Mouse (Mus musculus) forebrain, embryonic 11.5 days (tissue): ENCODE measurements around the gene Serpinb9. TPM values are rescaled to one million over a fixed set of nuclear protein-coding genes. Genes with fewer than 3 reads are reported as not detected.
"Not testable (repeated sequence)": the region's sequence is repeated elsewhere in the genome, so short reads cannot be mapped to it uniquely, and the experiment has no call there.

Experiments used
- ATAC-seq: fragments of 200-750 bp; cut with Nextera tagmentation; replicated peaks from 2 replicates; pipeline ENCODE4 v1.8.0; 2017; ENCODE audit warnings: moderate TSS enrichment; ENCODE audit not compliant: low FRiP score
- DNase-seq: peaks from one replicate; pipeline ENCODE4 v3.0.0-alpha.2; 2017; ENCODE audit warnings: low spot score
- H3K27ac ChIP-seq: fragments of 300-500 bp; sonication (generic); 2 replicates; pipeline ENCODE4 v1.5.1; 2014; ENCODE audit warnings: low read depth, low read length
- H3K27me3 ChIP-seq: fragments of 300-500 bp; sonication (generic); 2 replicates; pipeline ENCODE4 v1.6.1; 2014; ENCODE audit warnings: mild to moderate bottlenecking, low read length, mixed read lengths; ENCODE audit not compliant: control insufficient read depth, insufficient read depth
- H3K36me3 ChIP-seq: fragments of 300-500 bp; sonication (generic); 2 replicates; pipeline ENCODE4 v1.6.1; 2014; ENCODE audit warnings: mild to moderate bottlenecking, low read length, moderate library complexity, mixed read lengths; ENCODE audit not compliant: control insufficient read depth, insufficient read depth
- H3K4me1 ChIP-seq: fragments of 300-500 bp; sonication (generic); replicated peaks from 2 replicates; pipeline ENCODE4 v1.6.1; 2014; ENCODE audit warnings: low read length, mixed read lengths; ENCODE audit not compliant: control insufficient read depth, insufficient read depth
- H3K4me2 ChIP-seq: fragments of 300-500 bp; sonication (generic); 2 replicates; pipeline ENCODE4 v1.6.1; 2014; ENCODE audit warnings: low read depth, mild to moderate bottlenecking, low read length, moderate library complexity, mixed read lengths; ENCODE audit not compliant: severe bottlenecking
- H3K4me3 ChIP-seq: fragments of 300-500 bp; sonication (generic); 2 replicates; pipeline ENCODE4 v1.5.1; 2014; ENCODE audit warnings: low read depth, low read length
- H3K9ac ChIP-seq: fragments of 300-500 bp; sonication (generic); 2 replicates; pipeline ENCODE4 v1.6.1; 2014; ENCODE audit warnings: low read length
- H3K9me3 ChIP-seq: fragments of 300-500 bp; sonication (generic); 2 replicates; pipeline ENCODE4 v1.6.1; 2016; ENCODE audit warnings: low read length, mixed read lengths; ENCODE audit not compliant: control insufficient read depth
- WGBS: fragments of 180-500 bp; shearing (Covaris S2); extraction: QIAGEN DNeasy Blood & Tissue Kit; methylation state at CpG from one replicate; pipeline ENCODE4 v1.1.7; 2014; 5-methylcytosine and 5-hydroxymethylcytosine counted together
- polyA plus RNA-seq: library from polyadenylated mRNA; unstranded; fragments of >200 nt; fragmentation: Nextera tagmentation; extraction: Ambion mirVana; gene quantifications from 2 replicates; pipeline ENCODE4 v1.2.1, GENCODE M21; 2014

The Serpinb9 gene
- polyA plus RNA-seq, result 0.55 and 0.99 TPM in 2 replicates

DNA sequence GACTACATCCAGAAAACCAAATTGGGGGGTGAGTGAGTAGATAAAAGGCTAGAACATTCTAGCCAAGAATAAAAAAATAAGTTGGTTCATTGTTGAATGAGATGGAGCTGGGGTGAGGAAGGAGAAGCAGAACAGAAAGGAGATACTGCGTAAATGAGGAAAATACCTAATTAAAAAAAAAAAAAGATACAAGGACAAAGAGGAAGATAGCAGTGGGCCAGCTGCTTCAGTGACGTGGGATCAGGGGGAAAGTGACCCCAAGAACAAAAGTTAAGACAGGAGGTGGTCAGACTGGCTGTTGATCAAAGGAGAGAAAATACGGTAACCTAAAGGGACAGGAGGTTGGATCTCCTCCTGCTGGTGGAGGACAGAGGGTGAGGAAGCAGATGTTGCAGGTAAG is at the start of gene Serpinb9:
Gene Serpinb9 (plus strand): TSS at position 301 of the 400 bp plus-strand sequence.
- H3K9me3 ChIP-seq, result no peaks in the 10 kb centered on the region
- no peaks in the 10 kb centered on the region for H3K4me1 ChIP-seq
- H3K4me2 ChIP-seq, result no peak within 1 kb of the TSS
- no peak within 1 kb of the TSS for H3K27ac ChIP-seq
- H3K36me3 ChIP-seq, result no peaks in the 10 kb centered on the region
- WGBS, result 77% methylated on average over 3 of the region's 3 CpGs
- no peaks in the 10 kb centered on the region for H3K27me3 ChIP-seq
- H3K9ac ChIP-seq, result no peak within 1 kb of the TSS
- no peak within 1 kb of the TSS for H3K4me3 ChIP-seq
- no peak for ATAC-seq
- DNase-seq, result no peak

DNA sequence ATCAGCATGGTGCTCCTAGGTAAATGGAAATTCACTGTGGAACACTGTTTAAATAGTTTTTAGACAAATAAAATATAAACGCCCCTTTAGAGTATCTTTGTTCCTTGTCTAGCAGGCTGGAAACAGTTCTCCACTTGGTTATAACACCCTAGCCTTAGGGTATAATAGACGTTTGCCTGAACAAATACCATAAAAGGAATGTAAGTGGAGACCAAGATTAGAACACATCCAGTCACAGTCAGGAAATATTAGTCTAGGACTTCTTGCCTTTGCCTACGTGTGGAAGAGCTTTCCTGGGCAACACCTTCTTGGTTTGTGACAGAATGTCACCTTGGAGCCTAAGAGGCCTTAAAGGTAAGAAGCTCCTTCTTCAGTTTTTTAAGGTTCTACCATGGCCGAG is 46.5 kb upstream of the Serpinb9 start:
- Histone ChIP-seq H3K27me3 (no peaks in the 10 kb centered on the region), H3K9ac (no peak overlapping the region), H3K4me3 (no peak overlapping the region), H3K4me1 (no peaks in the 10 kb centered on the region), H3K9me3 (no peaks in the 10 kb centered on the region), H3K4me2 (no peak overlapping the region), H3K27ac (no peak overlapping the region), H3K36me3 (no peaks in the 10 kb centered on the region)
- ATAC-seq (no peak), DNase-seq (no peak)
- WGBS, result 75% methylated on average over 4 of the region's 4 CpGs

DNA sequence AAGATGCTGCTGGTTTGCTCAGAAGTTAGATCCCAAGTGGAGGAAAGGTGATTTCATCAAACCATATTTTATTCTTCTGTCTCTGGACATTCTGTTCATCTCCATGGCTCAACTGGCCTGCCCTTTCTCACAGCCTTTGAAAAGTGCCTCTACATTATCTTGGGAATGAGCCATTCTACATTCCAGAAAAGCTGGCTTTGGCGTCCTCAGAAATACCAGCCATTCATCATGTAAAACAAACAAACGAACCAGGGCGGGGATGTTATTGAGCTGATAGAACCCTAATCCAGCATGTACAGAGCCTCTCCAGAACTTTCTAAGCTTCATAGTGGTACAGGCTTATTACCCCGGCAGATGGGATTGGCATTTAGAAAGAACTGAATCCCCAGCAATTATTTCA is 45.1 kb upstream of the Serpinb9 start:
- Histone ChIP-seq H3K36me3 (no peaks in the 10 kb centered on the region), H3K27me3 (no peaks in the 10 kb centered on the region), H3K9ac (no peak overlapping the region), H3K4me2 (no peak overlapping the region), H3K27ac (no peak overlapping the region), H3K4me1 (no peaks in the 10 kb centered on the region), H3K9me3 (no peaks in the 10 kb centered on the region), H3K4me3 (no peak overlapping the region)
- DNase-seq (no peak), ATAC-seq (no peak)
- 83% methylated on average over 4 of the region's 4 CpGs for WGBS

DNA sequence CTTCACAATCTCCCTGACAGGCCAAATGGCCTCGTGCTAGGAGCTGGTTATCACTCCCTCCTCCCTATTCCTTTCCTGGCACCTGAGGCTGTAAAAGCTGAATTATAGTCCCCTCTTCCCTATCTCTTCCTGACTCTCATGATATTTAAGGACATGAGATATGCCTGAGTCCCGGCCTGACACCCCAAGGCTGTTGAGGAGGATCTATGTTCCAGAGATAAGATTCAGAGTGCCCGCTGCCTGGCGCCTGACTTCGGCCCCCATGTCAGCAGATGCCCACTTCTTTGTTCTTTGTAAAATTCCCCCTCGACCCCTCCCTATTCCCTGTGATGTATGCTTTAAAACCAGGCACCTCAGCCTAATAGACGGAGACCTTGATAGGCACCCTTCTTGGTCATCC is 44.5 kb upstream of the Serpinb9 start:
- H3K4me3 ChIP-seq, H3K9ac ChIP-seq, ATAC-seq, H3K27me3 ChIP-seq, H3K36me3 ChIP-seq, H3K9me3 ChIP-seq, H3K4me2 ChIP-seq, DNase-seq, H3K27ac ChIP-seq, H3K4me1 ChIP-seq: not testable (repeated sequence)
- 92% methylated on average over 7 of the region's 7 CpGs for WGBS

DNA sequence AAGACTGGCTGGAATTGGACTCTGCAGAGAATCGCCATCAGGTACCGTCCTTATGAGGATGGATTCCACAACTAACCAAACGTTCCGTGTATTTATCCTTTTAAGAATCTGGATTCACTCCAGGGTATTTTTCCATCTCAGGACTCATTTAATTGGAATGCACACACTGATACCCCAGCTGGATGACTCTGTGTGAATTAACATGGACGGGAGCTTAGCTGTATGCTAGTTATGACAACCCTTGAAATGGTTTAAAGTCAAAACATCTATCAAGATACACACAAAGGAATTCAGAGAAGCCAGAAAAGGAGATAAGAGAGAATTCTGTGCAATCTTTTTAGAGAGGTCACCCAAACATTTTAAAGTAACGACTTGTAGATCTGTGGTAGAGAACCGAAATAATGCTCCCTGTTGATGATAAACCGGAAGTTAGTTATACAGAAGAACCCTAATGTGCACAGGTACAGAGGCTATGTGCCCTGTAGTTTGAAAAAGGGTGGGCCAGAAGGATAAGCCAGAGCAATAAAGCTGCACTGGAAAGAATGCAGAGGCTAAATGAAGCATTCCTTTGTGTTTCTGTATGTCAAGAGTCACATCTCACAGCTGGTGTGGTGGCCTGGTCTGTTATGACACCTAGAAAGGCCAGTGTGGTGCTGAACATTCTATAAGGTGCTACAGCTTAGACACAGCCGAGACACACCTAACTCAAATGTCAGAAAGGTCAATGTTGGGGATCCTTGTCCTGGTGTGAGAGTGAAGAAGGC is 38.9 kb upstream of the Serpinb9 start:
- DNase-seq (no peak), ATAC-seq (no peak)
- H3K27ac ChIP-seq, result no peak overlapping the region
- H3K9ac ChIP-seq, result no peak overlapping the region
- 88% methylated on average over 9 of the region's 9 CpGs for WGBS
- no peak overlapping the region for H3K4me3 ChIP-seq
- H3K27me3 ChIP-seq, result no peaks in the 10 kb centered on the region
- no peak overlapping the region for H3K4me2 ChIP-seq
- no peaks in the 10 kb centered on the region for H3K4me1 ChIP-seq
- no peaks in the 10 kb centered on the region for H3K9me3 ChIP-seq
- no peaks in the 10 kb centered on the region for H3K36me3 ChIP-seq

DNA sequence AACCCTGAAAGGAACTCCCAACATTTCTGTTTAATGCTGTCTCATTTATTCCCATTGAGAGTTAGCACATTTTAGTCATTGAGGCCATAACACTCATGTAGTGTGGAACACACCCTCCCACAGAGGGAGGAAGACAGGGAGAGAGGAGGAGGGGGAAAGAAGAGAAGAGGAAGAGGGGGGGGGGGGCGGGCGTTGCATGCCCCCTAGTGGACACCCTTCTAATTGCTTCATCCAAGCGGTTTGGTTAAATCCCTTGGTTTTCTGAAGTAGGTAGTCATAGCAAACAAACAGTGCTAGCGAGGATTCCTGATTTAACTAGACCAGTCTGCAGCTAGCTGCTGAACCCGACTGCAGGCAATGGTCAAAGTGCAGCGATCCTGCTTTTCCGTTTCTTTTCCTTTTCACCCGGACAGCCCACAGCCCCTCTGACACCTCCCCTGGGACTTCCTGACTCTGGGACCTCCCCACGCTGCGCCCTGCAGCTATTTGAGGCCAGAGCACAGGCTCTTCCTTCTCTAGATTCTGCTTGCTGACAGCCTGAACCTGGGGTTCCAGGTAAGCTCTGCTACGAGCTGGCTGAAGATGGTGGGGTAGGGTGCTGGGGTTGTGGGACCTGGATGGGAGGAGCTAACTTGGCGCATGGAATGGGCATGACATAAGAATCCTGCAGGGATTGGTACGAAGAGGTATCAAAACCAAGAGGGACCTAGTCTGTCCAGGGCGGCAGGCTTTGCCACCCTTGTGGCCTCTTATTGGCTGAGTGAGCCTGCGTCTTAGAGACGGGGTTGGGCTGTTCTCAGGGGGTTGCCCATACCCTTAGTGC is 37.9 kb upstream of the Serpinb9 start, which contains the start of gene Serpinb6b:
Gene Serpinb6b (plus strand): TSS at position 221 of the 823 bp plus-strand sequence.
- H3K9me3 ChIP-seq, result no peaks in the 10 kb centered on the region
- 40% methylated on average over 16 of the region's 16 CpGs for WGBS
- ATAC-seq (peak; percentile 58; the same call in 1 of the 2 replicates), DNase-seq (peak; percentile 53)
- no peak within 1 kb of the TSS for H3K27ac ChIP-seq
- H3K4me1 ChIP-seq, result no peaks in the 10 kb centered on the region
- H3K27me3 ChIP-seq, result no peaks in the 10 kb centered on the region
- H3K36me3 ChIP-seq, result no peaks in the 10 kb centered on the region
- no peak within 1 kb of the TSS for H3K4me3 ChIP-seq
- no peak within 1 kb of the TSS for H3K9ac ChIP-seq
- 0 out of 2 replicates have a peak within 1 kb of the TSS, but pooled peaks have one; percentile 20 for H3K4me2 ChIP-seq

DNA sequence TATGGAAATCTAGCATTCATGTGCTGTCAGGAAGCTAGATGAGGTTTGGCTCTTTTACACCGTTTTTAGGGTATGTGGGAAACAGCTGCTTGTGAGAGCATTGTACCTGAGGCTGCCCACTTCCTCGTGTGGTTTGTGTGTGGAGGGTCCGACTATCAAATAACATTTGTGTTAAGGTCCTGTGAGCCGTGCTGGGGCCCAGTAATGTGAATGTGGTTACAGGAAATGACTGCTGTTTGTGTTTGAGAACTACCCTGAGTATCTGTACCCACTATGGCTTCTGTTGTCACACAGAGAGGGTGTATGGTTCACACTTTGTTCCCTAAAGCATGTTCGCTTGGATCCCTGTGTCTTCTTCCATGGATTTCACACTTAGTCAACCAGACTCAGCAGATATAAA is 36.9 kb upstream of the Serpinb9 start:
- no peak overlapping the region for H3K27ac ChIP-seq
- H3K4me1 ChIP-seq, result no peaks in the 10 kb centered on the region
- no peak overlapping the region for H3K4me2 ChIP-seq
- WGBS, result 80% methylated on average over 5 of the region's 5 CpGs
- no peak for ATAC-seq
- H3K9me3 ChIP-seq, result no peaks in the 10 kb centered on the region
- no peak overlapping the region for H3K9ac ChIP-seq
- H3K4me3 ChIP-seq, result no peak overlapping the region
- H3K36me3 ChIP-seq, result no peaks in the 10 kb centered on the region
- DNase-seq, result no peak
- no peaks in the 10 kb centered on the region for H3K27me3 ChIP-seq

DNA sequence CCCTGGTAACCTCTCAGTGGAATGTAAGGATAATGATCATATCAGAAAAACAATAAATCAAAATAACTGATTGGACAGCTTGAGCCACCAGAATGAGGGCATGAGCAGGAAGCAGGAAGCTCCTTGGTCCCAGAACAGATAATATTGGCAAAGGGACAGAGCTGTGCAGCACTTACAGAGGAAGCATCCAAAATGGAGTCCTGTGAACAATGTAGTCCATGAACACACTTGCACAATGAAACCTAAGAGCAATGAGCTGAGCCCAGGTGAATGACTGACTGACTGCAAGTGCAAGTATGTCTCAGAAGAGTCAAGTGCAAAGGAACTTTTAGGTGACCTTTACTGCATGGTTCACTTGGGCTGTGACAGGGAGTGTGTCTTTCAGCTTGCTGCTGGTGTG is 35.8 kb upstream of the Serpinb9 start:
- DNase-seq (no peak), ATAC-seq (no peak)
- no peak overlapping the region for H3K27ac ChIP-seq
- H3K9ac ChIP-seq, result no peak overlapping the region
- H3K4me1 ChIP-seq, result no peaks in the 10 kb centered on the region
- no peaks in the 10 kb centered on the region for H3K36me3 ChIP-seq
- H3K27me3 ChIP-seq, result no peaks in the 10 kb centered on the region
- H3K4me3 ChIP-seq, result no peak overlapping the region
- no peaks in the 10 kb centered on the region for H3K9me3 ChIP-seq
- H3K4me2 ChIP-seq, result no peak overlapping the region
